Mouse (Mus musculus): ENCODE results near the gene Rasa1.

DNA sequence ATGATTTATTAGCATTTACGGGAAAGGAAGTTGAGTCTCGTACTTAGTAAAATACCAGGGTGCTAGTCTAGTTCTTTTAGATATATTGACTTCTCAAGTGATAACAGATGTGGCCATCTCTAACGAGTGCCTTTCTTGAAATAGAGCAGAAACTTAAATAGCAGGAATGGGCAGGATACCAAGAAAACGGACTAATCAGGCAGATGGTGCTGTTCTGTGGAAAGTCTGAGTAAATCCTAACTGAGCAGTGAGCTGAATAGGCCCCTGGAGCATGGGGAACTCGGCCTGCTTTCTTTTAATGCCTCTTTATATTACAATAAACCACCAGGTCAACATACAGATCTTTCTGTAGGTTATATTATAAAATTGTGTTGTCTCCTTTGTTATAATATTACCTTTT lies 22.0 kb upstream of the Rasa1 start:
- no peak for TF ChIP-seq FOSL1 (IDR thresholded peaks at IDR 0.05; ENCODE audit: insufficient read depth, low read length, poor library complexity, severe bottlenecking)
- no peak for TF ChIP-seq MYOD1 (IDR thresholded peaks at IDR 0.05; ENCODE audit: control insufficient read depth, insufficient read length, low read depth)
- TF ChIP-seq USF1 (IDR thresholded peaks at IDR 0.05; ENCODE audit: low read depth) = no peak
- TF ChIP-seq CTCF (IDR thresholded peaks at IDR 0.05; ENCODE audit: control insufficient read depth, insufficient read depth, insufficient read length) = no peak
- TF ChIP-seq MYOG (IDR thresholded peaks at IDR 0.05; ENCODE audit: control insufficient read depth, extremely low read depth, insufficient read length) = no peak
- TF ChIP-seq CEBPB (IDR thresholded peaks at IDR 0.05; ENCODE audit: low read depth) = no peak
- no peak for TF ChIP-seq MAX (IDR thresholded peaks at IDR 0.05)
